Mouse (Mus musculus): Measurements from ENCODE around the gene 4933434E20Rik. TPM values are rescaled to one million over a fixed set of nuclear protein-coding genes. Genes with fewer than 3 reads are reported as not detected.

Gene 4933434E20Rik
- 123 TPM for polyA plus RNA-seq (2014; fragmentation: Illumina TruSeq; extraction: RNeasy Lipid Tissue Mini Kit (QIAGEN cat#74804); ENCODE audit: low read depth, low replicate concordance)

DNA sequence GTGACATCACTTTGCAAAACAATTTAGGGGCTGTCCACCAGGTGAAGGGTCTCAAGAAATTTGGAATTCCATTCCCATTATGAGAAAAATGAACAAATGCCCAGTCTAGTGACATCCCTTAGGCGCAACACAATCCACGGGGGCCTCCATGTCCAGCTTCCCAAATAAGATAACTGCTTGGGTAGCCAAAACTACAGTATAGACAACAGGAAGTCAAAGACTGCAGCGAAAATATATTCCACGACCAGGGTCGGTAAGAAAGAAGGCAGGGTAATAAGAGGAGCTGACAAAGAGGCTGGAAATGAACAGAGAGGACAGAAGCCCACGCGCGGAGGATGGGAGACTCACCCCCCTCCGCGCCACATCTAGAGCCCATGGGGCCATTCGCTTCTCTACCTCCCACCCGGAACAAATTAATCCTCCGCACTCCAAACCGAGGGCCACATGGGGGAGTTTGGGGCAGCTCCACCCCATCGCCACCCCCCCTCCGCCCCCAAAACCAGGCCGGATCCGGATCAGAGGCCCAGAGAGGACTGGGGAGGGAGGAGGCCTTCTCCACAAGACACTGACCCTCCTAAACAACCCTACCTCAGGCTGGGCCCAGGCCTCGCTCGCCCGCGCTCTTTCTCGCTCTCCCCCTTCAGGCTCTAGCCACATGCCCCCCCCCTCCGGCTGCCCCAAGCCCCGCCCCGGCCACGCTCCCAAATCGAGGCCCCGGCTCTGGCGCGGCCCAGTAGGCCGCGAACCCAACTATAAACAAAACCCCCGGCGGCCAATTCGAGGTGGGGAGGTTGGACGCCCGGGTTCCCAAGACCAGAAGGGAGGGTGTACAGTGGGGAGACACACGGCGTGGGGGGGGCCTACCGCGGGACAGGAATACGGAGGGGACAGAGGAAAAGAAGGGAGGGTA lies at the start of gene 4933434E20Rik:
4933434E20Rik (plus strand) TSS at position 196 of the 910 bp plus-strand sequence.

DNA sequence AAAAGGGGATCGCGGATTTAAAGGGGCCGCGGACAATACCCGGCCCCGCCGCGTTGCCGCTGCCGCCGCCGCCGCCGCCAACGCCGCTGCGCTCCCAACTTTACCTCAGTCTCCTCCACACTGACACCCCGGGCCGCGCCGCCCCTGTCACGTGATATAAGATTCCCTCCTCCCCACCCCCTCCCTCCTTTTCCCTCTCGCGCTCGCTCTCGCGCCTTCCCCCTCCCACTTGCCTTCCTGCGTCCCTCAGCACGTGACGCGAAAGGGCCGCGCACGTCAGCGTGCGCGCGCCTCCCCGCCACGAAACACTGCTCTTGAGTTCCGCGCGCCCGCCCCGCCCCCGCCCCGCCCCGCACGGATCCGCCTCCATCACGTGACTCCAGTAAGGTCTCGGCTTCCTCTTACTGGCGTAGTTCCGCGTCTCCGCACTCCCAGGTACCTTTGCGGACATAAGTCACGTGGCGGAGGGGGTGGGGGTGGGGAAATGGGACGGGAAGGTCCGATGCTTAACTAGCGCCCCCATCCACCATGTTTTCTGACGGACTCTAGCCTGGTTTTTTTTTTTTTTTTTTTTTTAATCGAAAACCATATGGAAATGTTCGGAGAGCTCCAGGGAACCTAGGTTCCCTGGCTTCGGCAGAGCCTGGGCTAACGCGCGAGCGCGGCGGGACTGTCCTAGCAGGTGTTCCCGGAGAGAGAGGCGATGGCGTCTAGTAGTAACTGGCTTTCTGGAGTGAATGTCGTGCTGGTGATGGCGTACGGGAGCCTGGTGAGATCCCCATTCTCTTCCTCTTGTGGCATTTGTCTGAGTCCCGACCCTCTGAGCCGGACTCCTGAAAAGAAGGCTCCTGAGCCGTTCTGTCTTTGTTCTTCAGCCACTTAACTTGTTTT lies 1.2 kb downstream of the 4933434E20Rik start, which contains the start of gene Ubap2l:
Ubap2l (minus strand) TSS at position 278 of the 891 bp plus-strand sequence.

DNA sequence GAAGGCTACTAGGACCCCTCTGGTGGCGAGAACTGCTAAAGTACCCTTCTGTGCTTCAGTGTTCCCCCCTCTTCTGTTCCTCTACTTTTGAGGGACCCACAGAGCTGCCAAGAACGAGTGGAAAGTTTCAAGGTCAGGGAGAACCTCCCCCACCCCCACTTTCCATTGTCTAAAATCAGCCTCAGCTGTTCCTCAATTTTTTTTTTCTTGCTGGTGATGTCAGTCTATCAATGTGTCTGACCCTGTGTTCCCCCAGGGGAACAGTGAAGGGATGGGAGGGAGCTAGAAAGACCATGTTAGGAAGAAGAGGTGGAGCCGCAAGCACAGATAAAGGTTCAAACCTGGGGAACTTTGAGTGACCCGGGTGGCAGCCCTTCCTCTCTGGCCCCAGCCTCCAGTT lies 20.9 kb downstream of the 4933434E20Rik start, which contains the start of gene Tpm3:
Tpm3 (plus strand) TSS at position 356 of the 400 bp plus-strand sequence.

DNA sequence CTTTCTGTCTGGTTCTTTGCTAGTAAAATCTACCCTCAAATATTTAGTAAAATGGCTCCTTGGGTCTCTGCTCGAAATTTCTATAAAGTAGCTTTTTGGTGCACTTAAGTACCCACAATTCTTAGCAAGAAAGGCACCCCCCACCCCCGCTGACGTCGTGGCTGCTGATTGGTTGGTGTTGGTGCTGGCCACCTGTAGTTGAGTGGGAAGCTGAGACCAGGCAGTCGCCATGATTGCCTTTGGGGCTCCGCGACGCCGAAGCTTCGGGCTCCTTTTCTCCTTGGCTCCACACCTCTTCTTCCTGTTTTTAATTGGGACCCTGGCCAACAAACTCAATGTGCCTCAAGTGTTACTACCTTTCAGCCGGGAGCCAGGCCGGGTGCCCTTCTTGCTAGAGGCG lies 52.5 kb downstream of the 4933434E20Rik start, which contains the start of gene Nup210l:
Nup210l (plus strand) TSS at position 195 of the 400 bp plus-strand sequence.

Other genes with a start within 250 kb of the 4933434E20Rik start
- 11.1 TPM for gene She, start 220.3 kb upstream of the 4933434E20Rik start, polyA plus RNA-seq (2014; fragmentation: Illumina TruSeq; extraction: RNeasy Lipid Tissue Mini Kit (QIAGEN cat#74804); ENCODE audit: low read depth, low replicate concordance)
- gene Il6ra, start 138.4 kb upstream of the 4933434E20Rik start, polyA plus RNA-seq (2014; fragmentation: Illumina TruSeq; extraction: RNeasy Lipid Tissue Mini Kit (QIAGEN cat#74804); ENCODE audit: low read depth, low replicate concordance) = 3.1 TPM
- gene Atp8b2, start 88.1 kb upstream of the 4933434E20Rik start, polyA plus RNA-seq (2014; fragmentation: Illumina TruSeq; extraction: RNeasy Lipid Tissue Mini Kit (QIAGEN cat#74804); ENCODE audit: low read depth, low replicate concordance) = 18.3 TPM
- 93.4 TPM for gene Hax1, start 52.9 kb upstream of the 4933434E20Rik start, polyA plus RNA-seq (2014; fragmentation: Illumina TruSeq; extraction: RNeasy Lipid Tissue Mini Kit (QIAGEN cat#74804); ENCODE audit: low read depth, low replicate concordance)
- gene Ubap2l, start 992 bp downstream of the 4933434E20Rik start, polyA plus RNA-seq (2014; fragmentation: Illumina TruSeq; extraction: RNeasy Lipid Tissue Mini Kit (QIAGEN cat#74804); ENCODE audit: low read depth, low replicate concordance) = 111 TPM
- 243 TPM for gene Tpm3, start 21.0 kb downstream of the 4933434E20Rik start, polyA plus RNA-seq (2014; fragmentation: Illumina TruSeq; extraction: RNeasy Lipid Tissue Mini Kit (QIAGEN cat#74804); ENCODE audit: low read depth, low replicate concordance)
- 0.87 TPM for gene Nup210l, start 52.5 kb downstream of the 4933434E20Rik start, polyA plus RNA-seq (2014; fragmentation: Illumina TruSeq; extraction: RNeasy Lipid Tissue Mini Kit (QIAGEN cat#74804); ENCODE audit: low read depth, low replicate concordance)
- 1,166 TPM for gene Rps27, start 162.0 kb downstream of the 4933434E20Rik start, polyA plus RNA-seq (2014; fragmentation: Illumina TruSeq; extraction: RNeasy Lipid Tissue Mini Kit (QIAGEN cat#74804); ENCODE audit: low read depth, low replicate concordance)
- gene Rab13, start 162.1 kb downstream of the 4933434E20Rik start, polyA plus RNA-seq (2014; fragmentation: Illumina TruSeq; extraction: RNeasy Lipid Tissue Mini Kit (QIAGEN cat#74804); ENCODE audit: low read depth, low replicate concordance) = 12.6 TPM
- gene Jtb, start 180.0 kb downstream of the 4933434E20Rik start, polyA plus RNA-seq (2014; fragmentation: Illumina TruSeq; extraction: RNeasy Lipid Tissue Mini Kit (QIAGEN cat#74804); ENCODE audit: low read depth, low replicate concordance) = 140 TPM
- gene Creb3l4, start 191.9 kb downstream of the 4933434E20Rik start, polyA plus RNA-seq (2014; fragmentation: Illumina TruSeq; extraction: RNeasy Lipid Tissue Mini Kit (QIAGEN cat#74804); ENCODE audit: low read depth, low replicate concordance) = 0.70 TPM
- gene Slc39a1, start 196.5 kb downstream of the 4933434E20Rik start, polyA plus RNA-seq (2014; fragmentation: Illumina TruSeq; extraction: RNeasy Lipid Tissue Mini Kit (QIAGEN cat#74804); ENCODE audit: low read depth, low replicate concordance) = 118 TPM
- gene Crtc2, start 202.5 kb downstream of the 4933434E20Rik start, polyA plus RNA-seq (2014; fragmentation: Illumina TruSeq; extraction: RNeasy Lipid Tissue Mini Kit (QIAGEN cat#74804); ENCODE audit: low read depth, low replicate concordance) = 9.7 TPM
- gene Dennd4b, start 213.5 kb downstream of the 4933434E20Rik start, polyA plus RNA-seq (2014; fragmentation: Illumina TruSeq; extraction: RNeasy Lipid Tissue Mini Kit (QIAGEN cat#74804); ENCODE audit: low read depth, low replicate concordance) = 0.99 TPM
- 58.7 TPM for gene Gatad2b, start 241.5 kb downstream of the 4933434E20Rik start, polyA plus RNA-seq (2014; fragmentation: Illumina TruSeq; extraction: RNeasy Lipid Tissue Mini Kit (QIAGEN cat#74804); ENCODE audit: low read depth, low replicate concordance)